Mouse (Mus musculus): ENCODE measurements around the gene Zmiz1. TPM values are rescaled to one million over a fixed set of nuclear protein-coding genes. Genes with fewer than 3 reads are reported as not detected.

Gene Zmiz1
- total RNA-seq, 2 experiments from 2014 or later, result 106 to 107 TPM

- Histone ChIP-seq H3K27ac (peak overlapping the region; percentile 77), H3K4me3 (no peak overlapping the region)
- TF ChIP-seq CTCF (IDR thresholded peaks at IDR 0.05), result no peak
- peak in 1 of 2 experiments; percentile 37 for DNase-seq (ENCODE audit: extremely low spot score in 1 of 2, low spot score in 2 of 2)
- intact Hi-C loops (cut with DNase I), result no loop called here
Measured at GRCm38 (mm10) chr14:25623698-25624097, 164.7 kb downstream of the Zmiz1 start.

GRCm38 (mm10) chr14:25624659-25625058 is 165.7 kb downstream of the Zmiz1 start:
- no peak overlapping the region for H3K27ac ChIP-seq

GRCm38 (mm10) chr14:25627599-25628255 is 168.7 kb downstream of the Zmiz1 start:
- H3K4me3 ChIP-seq, result no peak overlapping the region
- TF ChIP-seq CTCF (IDR thresholded peaks at IDR 0.05), result no peak
- no peak overlapping the region; the same call in 1 of the 2 replicates for H3K27ac ChIP-seq
- DNase-seq (ENCODE audit: extremely low spot score in 1 of 2, low spot score in 2 of 2), result no peak
- intact Hi-C loops (cut with DNase I), result no loop called here

More at GRCm38 (mm10) chr14:25624659-25625058, 165.7 kb downstream of the Zmiz1 start:
- TF ChIP-seq CTCF (IDR thresholded peaks at IDR 0.05), result no peak
- DNase-seq (ENCODE audit: extremely low spot score in 1 of 2, low spot score in 2 of 2), result no peak
- intact Hi-C loops (cut with DNase I), result no loop called here
- H3K4me3 ChIP-seq, result no peak overlapping the region

DNA sequence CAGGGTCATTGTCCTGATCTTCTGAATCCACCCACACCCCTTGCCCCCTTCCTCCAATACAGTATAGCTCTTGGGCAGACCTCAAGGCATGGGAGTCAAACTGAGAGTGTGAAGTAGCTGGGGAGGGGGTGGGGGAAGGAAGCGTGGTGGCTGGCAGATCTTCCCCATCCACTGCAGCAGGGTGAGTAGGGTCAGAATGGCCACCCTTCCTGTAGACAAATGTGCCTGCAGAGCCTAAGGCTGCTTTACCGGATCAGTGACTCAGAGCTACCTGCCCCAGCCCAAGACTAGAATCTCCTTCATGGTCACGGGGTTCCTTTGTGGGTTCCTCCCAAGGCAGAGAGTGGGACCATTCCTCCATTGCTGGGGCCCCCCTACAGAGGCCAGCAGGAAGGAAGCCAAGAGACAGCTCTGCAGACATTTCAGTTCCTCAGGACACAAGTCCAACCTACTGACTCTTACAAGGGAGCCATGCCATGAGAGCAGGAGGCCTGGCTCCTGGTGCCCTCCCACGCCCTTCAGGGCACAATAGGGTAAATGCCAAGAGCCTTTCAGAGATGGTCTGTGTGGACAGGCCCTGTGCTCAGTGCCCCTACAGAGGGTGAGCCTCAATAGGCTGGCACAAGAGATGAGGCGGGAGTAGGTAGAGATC is 169.6 kb downstream of the Zmiz1 start:
- H3K27ac ChIP-seq, result peak overlapping the region; percentile 82
- no peak for DNase-seq (ENCODE audit: extremely low spot score in 1 of 2, low spot score in 2 of 2)
- intact Hi-C loops (cut with DNase I), result no loop called here
- H3K4me3 ChIP-seq, result no peak overlapping the region
- no peak for TF ChIP-seq CTCF (IDR thresholded peaks at IDR 0.05)

DNA sequence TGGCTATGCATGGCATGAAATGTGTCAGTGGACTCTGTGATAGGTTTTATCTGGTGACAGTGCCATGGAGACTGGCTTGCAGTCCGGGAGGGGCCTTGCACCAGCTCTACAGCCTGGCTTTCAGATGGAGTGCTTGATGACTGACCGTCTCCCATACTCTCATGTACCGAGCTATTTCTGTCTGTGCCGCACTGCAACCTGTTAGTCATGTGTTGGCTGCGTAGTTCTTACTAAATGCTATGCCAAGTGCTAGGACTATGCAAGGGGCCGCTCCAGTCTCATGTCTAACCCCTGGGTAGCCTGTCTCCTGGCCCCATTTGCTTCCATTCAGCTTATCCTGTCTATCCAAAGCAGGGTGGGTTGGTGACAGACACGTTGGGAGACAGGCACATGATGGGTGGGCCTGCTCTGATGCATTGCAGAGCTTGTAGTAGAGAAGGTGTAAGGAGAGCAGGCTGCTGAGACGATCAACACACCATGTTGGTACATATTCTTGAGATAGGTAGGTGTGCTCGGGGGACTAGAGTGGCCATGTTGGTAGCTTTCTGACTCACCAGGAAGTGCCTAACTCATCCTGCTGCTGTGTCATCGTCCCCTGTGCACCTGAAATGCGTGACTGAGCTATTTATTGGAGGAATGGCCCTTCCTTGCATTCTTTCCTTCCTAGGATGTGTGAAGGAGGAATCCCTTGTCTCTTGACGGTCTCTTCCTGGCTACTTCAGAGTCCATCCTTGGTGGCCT is 171.1 kb downstream of the Zmiz1 start:
- no peak for DNase-seq (ENCODE audit: extremely low spot score in 1 of 2, low spot score in 2 of 2)
- intact Hi-C loops (cut with DNase I), result no loop called here
- Histone ChIP-seq H3K4me3 (no peak overlapping the region), H3K27ac (peak overlapping the region; percentile 82)
- no peak for TF ChIP-seq CTCF (IDR thresholded peaks at IDR 0.05)

DNA sequence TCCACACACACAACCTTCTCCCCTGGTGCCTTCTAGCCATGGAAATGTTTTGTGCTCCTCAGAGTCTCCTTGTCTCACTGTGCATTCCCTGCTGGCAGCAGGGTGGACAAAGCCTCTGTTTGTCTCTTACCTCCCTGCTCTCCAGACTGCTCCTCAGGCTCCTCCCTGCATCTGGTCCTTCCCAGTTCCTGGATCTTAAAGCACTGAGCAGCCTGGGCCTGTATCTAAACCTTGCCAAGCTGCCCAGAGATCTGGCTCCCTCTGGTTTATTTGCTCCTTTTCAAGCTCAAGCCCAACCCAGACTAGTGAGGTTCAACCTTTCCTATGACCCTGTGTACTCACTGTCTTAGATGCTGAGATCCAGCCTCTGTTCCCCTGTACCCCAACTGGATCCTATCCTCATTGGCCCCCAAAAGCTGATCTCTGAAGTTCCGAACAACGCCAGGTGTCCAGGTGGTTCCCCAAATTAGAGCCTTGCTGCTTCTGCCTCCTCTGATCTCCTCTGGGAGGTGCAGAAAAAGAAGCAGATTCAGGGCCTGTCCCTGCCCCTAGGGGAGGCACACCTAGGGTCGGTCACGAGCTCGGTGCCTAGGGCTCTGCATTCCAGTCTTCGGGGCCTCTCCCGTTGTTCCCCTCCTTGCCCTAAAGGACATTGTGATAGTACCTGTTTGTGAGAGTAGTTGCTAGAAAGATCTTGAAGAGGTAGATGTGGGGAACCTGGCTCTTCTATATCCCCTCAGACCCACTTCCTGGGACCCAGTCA is 171.8 kb downstream of the Zmiz1 start:
- intact Hi-C loops (cut with DNase I), result no loop called here
- TF ChIP-seq CTCF (IDR thresholded peaks at IDR 0.05), result no peak
- no peak for DNase-seq (ENCODE audit: extremely low spot score in 1 of 2, low spot score in 2 of 2)

GRCm38 (mm10) chr14:25631481-25631880 is 172.5 kb downstream of the Zmiz1 start:
- Histone ChIP-seq H3K27ac (peak overlapping the region; percentile 82; the same call in 1 of the 2 replicates), H3K4me3 (no peak overlapping the region)
- no peak for TF ChIP-seq CTCF (IDR thresholded peaks at IDR 0.05)
- intact Hi-C loops (cut with DNase I), result no loop called here
- no peak for DNase-seq (ENCODE audit: extremely low spot score in 1 of 2, low spot score in 2 of 2)

More for the DNA sequence above, 171.8 kb downstream of the Zmiz1 start:
- peak overlapping the region; percentile 82 for H3K27ac ChIP-seq
- no peak overlapping the region for H3K4me3 ChIP-seq

DNA sequence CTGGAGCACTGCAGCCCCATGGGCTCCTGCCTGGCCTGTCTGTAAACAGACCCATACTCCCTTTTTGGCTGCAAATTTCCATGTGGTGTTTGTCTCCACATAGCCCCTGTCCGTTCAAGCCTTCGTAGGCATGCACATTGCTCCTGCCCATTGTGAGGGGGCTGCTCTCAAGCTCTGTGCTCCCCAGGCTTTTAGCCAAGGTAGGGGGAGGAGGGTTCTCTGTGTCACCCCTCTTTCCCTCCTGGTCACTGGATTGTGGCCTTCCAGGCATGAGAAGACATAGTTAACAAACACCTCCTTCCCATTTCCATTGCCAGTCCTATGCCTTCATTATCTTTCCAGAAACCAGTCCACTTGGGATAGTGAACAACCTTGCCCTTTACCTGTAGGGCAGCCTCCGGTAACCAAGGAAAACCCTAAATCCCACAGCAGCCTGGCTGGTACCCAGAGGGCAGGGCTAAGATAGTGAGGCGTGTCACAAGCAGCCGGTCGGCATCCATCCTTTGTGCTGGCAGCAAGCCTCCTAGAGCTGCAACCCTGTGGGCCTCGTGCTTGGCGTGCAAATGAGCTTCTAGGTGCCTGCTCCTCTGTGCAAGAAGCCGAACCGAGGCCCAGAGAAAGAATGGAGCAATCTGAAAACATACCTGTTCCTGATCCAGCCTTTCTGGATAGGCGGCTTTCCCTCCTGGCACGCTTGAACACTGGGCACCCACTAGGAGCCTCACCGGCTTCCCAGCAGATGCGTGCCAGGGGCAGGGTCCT is 174.7 kb downstream of the Zmiz1 start:
- no peak for TF ChIP-seq CTCF (IDR thresholded peaks at IDR 0.05)
- DNase-seq (ENCODE audit: extremely low spot score in 1 of 2, low spot score in 2 of 2), result no peak
- intact Hi-C loops (cut with DNase I), result no loop called here
- peak overlapping the region; percentile 40; the same call in 1 of the 2 replicates for H3K27ac ChIP-seq
- H3K4me3 ChIP-seq, result no peak overlapping the region

DNA sequence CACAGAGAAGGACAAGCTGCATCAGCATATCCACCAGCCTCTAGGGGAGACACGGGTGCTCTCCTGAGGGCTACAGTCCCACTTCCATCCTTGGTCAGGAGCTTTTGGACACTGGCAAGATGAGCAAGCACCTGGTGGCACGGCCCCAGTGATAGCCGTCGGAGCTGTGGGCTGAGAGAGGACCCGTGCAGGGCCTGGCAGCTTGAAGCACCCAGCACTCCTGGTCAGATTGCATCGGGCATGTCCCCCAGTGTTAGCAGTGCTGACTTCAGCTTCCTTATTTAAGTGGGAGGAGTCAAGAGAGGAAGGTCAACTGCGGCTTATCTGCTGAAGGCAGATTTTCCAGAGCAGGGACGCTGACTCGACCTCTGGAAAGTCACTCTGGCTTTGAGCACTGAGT is 175.3 kb downstream of the Zmiz1 start:
- no peak for TF ChIP-seq CTCF (IDR thresholded peaks at IDR 0.05)
- DNase-seq (ENCODE audit: extremely low spot score in 1 of 2, low spot score in 2 of 2), result no peak
- Histone ChIP-seq H3K27ac (peak overlapping the region; percentile 1; the same call in 1 of the 2 replicates), H3K4me3 (no peak overlapping the region)
- intact Hi-C loops (cut with DNase I), result no loop called here

DNA sequence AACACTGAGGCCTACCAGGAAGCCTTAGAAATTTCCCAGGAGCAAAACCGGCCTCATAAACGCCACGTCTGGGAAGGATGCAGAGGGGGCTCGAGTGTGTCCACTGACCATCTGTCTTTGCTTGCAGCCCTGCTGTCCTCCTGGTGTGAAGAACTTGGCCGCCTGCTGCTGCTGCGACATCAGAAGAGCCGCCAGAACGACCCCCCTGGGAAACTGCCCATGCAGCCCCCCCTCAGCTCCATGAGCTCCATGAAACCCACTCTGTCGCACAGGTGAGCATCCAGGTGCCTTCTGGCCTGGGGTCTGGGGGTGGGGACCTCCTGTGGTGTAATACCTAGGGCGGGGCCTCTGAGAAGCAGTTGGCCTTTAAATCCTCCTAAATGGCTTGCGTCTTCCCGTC is 176.8 kb downstream of the Zmiz1 start:
- no peak for TF ChIP-seq CTCF (IDR thresholded peaks at IDR 0.05)
- no peak overlapping the region for H3K4me3 ChIP-seq
- intact Hi-C loops (cut with DNase I), result no loop called here
- no peak overlapping the region; the same call in 1 of the 2 replicates for H3K27ac ChIP-seq
- DNase-seq (ENCODE audit: extremely low spot score in 1 of 2, low spot score in 2 of 2), result no peak

GRCm38 (mm10) chr14:25636297-25636696 is 177.3 kb downstream of the Zmiz1 start:
- peak overlapping the region; percentile 38; the same call in 1 of the 2 replicates for H3K27ac ChIP-seq
- intact Hi-C loops (cut with DNase I), result no loop called here
- DNase-seq (ENCODE audit: extremely low spot score in 1 of 2, low spot score in 2 of 2), result peak in 1 of 2 experiments; percentile 43
- no peak for TF ChIP-seq CTCF (IDR thresholded peaks at IDR 0.05)
- no peak overlapping the region for H3K4me3 ChIP-seq

Data from left cerebral cortex, adult 2 months (tissue).